Mouse (Mus musculus) ovary, postnatal 10 days (tissue): ENCODE data around the gene Sfn.

Experiments
- DNase-seq: peaks from one replicate; pipeline ENCODE4 v3.0.0; 2022; ENCODE audit warnings: low spot score

Sfn gene

GRCm38 (mm10) chr4:133574843-133575202, 27.1 kb downstream of the Sfn start:
- DNase-seq = no peak

GRCm38 (mm10) chr4:133574070-133574842, 27.7 kb downstream of the Sfn start, which contains the start of gene Gpatch3:
Gpatch3 (plus strand) TSS chr4:133574745.
- peak; percentile 80 for DNase-seq

- no peak for DNase-seq
These were observed 31.9 kb downstream of the Sfn start for GRCm38 (mm10) chr4:133570066-133570466.

- DNase-seq = no peak
These were observed 32.5 kb downstream of the Sfn start for GRCm38 (mm10) chr4:133569291-133570065.

GRCm38 (mm10) chr4:133567251-133567650, 34.7 kb downstream of the Sfn start:
- DNase-seq = no peak

GRCm38 (mm10) chr4:133563123-133563571, 38.8 kb downstream of the Sfn start:
- DNase-seq = no peak

- DNase-seq = no peak
These were observed 40.3 kb downstream of the Sfn start for GRCm38 (mm10) chr4:133561622-133562021.

- DNase-seq = no peak
These were observed 42.1 kb downstream of the Sfn start for GRCm38 (mm10) chr4:133559846-133560245.

GRCm38 (mm10) chr4:133557041-133557717, 44.8 kb downstream of the Sfn start:
- DNase-seq = no peak

- no peak for DNase-seq
These were observed 48.3 kb downstream of the Sfn start for GRCm38 (mm10) chr4:133553448-133554330.

- no peak for DNase-seq
These were observed 49.1 kb downstream of the Sfn start, which contains the start of gene Nr0b2 for GRCm38 (mm10) chr4:133552768-133553447. Nr0b2 (plus strand) TSS chr4:133553376.

- no peak for DNase-seq
These were observed 49.9 kb downstream of the Sfn start for GRCm38 (mm10) chr4:133552029-133552428.
